Mouse (Mus musculus) frontal cortex, postnatal 36 days (tissue): ENCODE results near the gene Uaca.

ENCODE experiments used
- DNase-seq, 2 experiments: peaks; one replicate each; pipeline ENCODE4 v3.0.0; 2022; ENCODE audit warnings: low spot score in 2 of 2

Gene Uaca

GRCm38 (mm10) chr9:60837078-60837448, 42.7 kb downstream of the Uaca start:
- peak in 1 of 2 experiments; percentile 4 for DNase-seq

- DNase-seq, result no peak
These were observed 43.3 kb downstream of the Uaca start for GRCm38 (mm10) chr9:60837449-60838141.

GRCm38 (mm10) chr9:60838331-60838872, 44.1 kb downstream of the Uaca start:
- DNase-seq, result no peak

- no peak for DNase-seq
These were observed 47.1 kb downstream of the Uaca start for GRCm38 (mm10) chr9:60841393-60841792.

- no peak for DNase-seq
These were observed 49.2 kb downstream of the Uaca start for GRCm38 (mm10) chr9:60843415-60844076.

GRCm38 (mm10) chr9:60848730-60849129, 54.4 kb downstream of the Uaca start:
- DNase-seq, result no peak

- DNase-seq, result no peak
These were observed 55.6 kb downstream of the Uaca start for GRCm38 (mm10) chr9:60849986-60850385.

- DNase-seq, result no peak
These were observed 59.9 kb downstream of the Uaca start for GRCm38 (mm10) chr9:60854196-60854595.

- DNase-seq, result peak; percentile 49 to 82
These were observed 63.5 kb downstream of the Uaca start for GRCm38 (mm10) chr9:60857833-60858232.

GRCm38 (mm10) chr9:60858306-60858960, 64.1 kb downstream of the Uaca start:
- peak in 1 of 2 experiments; percentile 50 for DNase-seq

- DNase-seq, result no peak
These were observed 64.7 kb downstream of the Uaca start for GRCm38 (mm10) chr9:60859031-60859430.

- no peak for DNase-seq
These were observed 66.7 kb downstream of the Uaca start for GRCm38 (mm10) chr9:60861030-60861429.

- DNase-seq, result no peak
These were observed 70.3 kb downstream of the Uaca start for GRCm38 (mm10) chr9:60864664-60865063.

- DNase-seq, result no peak
These were observed 71.5 kb downstream of the Uaca start for GRCm38 (mm10) chr9:60865866-60866265.

GRCm38 (mm10) chr9:60870451-60870850, 76.1 kb downstream of the Uaca start:
- DNase-seq, result no peak

GRCm38 (mm10) chr9:60870919-60871503, 76.7 kb downstream of the Uaca start:
- DNase-seq, result no peak

- DNase-seq, result no peak
These were observed 79.1 kb downstream of the Uaca start for GRCm38 (mm10) chr9:60873257-60874054.

GRCm38 (mm10) chr9:60874055-60874392, 79.7 kb downstream of the Uaca start:
- no peak for DNase-seq

- DNase-seq, result no peak
These were observed 81.7 kb downstream of the Uaca start for GRCm38 (mm10) chr9:60876085-60876484.

- no peak for DNase-seq
These were observed 82.2 kb downstream of the Uaca start for GRCm38 (mm10) chr9:60876531-60876930.

- no peak for DNase-seq
These were observed 83.8 kb downstream of the Uaca start for GRCm38 (mm10) chr9:60878051-60878557.
